Mouse (Mus musculus) adrenal gland, adult 18-20 months (tissue): Measurements from ENCODE around the gene Maml3. TPM values are rescaled to one million over a fixed set of nuclear protein-coding genes. Genes with fewer than 3 reads are reported as not detected.
A peak's percentile ranks its signal among the peaks of the same experiment; 100 is the strongest.

Experiments
- DNase-seq, 2 experiments: peaks; one replicate each; pipeline ENCODE4 v3.0.0; 2021 to 2022; ENCODE audit warnings: low spot score in 2 of 2
- total RNA-seq, 2 experiments: library from RNA; stranded (reverse); gene quantifications; 1 replicate in 1 of 2; 2 replicates in 1 of 2; pipeline ENCODE4 v1.2.3; 2021

Maml3 gene
- total RNA-seq, 2 experiments from 2014 or later = 6.4 to 8.2 TPM

- no peak for DNase-seq
Observed at GRCm38 (mm10) chr3:51796838-51797237, 308.0 kb downstream of the Maml3 start.

DNA sequence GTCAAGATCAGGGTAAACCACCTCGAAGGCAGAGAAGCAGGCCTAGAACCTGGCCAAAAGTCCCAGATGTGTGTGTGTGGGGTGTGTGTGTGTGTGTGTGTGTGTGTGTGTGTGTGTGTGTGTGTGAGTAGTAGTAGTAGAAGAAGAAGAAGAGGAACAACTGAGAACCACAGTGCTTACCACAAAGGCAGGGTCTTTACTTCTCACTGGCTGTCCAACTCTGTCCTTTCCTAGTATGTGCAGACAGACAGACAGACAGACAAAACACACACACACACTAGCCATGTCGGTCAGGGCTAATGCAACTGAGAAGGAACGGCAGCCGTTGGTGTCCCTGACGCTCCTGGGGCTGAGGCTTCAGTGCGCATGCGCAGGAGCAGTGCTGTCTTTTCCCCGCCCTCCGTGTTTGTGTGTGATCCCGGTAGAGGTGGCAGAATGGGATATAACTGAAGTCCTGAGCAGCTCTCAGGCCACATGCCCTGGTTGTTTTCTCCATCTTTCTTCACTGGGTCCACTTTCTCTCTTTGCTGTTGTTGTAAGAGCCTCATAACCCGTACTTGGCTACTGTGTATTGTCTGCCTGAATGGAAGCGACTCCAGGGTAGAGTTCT, 308.6 kb downstream of the Maml3 start:
- DNase-seq = peak in 1 of 2 experiments; percentile 32

- no peak for DNase-seq
Observed at GRCm38 (mm10) chr3:51791542-51791941, 313.3 kb downstream of the Maml3 start.

DNA sequence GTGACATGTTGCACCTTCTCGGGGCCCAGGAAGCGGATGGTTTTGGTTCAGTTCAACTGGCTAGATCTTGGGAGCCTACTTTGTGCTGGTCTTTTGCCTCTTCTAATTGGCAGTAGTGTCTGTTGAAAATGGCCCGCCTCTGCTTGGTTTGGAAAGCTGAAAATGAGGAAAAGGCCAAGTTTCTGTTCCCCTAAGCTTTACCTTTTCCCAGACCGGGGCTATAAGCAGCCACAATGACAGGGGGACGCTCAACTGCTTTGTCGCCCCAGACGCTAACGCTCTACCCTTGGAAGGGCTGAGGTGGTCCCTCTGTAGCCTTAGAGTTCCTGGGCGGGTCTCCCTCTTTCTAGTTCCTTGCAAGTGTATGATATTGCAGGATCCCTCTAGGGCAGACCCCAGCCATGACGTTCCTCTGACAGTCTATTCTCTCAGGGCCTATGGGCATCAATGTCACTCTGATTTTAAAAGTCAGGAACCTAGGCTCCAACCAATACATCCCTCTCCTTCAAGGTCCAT, 315.4 kb downstream of the Maml3 start:
- no peak for DNase-seq

GRCm38 (mm10) chr3:51788591-51789339, 316.1 kb downstream of the Maml3 start:
- peak; percentile 39 to 44 for DNase-seq

DNA sequence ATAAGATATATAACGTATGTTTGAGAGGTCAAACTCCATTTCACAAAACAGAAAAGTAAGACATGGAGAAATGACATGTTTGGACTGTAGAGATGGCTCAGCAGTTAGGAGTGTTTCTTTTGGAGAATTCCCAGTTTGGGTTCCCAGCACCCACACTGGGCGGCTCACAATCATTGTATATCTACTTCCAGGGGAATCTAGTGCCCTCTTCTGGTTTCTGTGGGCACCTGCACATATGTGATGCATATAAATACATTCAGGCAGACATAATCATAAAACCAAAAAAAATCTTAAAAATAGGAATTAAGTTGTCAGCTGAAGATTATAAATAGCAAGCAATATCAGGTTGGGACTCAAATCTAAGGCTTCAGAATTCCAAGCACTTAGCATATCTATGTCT, 316.9 kb downstream of the Maml3 start:
- DNase-seq = no peak

DNA sequence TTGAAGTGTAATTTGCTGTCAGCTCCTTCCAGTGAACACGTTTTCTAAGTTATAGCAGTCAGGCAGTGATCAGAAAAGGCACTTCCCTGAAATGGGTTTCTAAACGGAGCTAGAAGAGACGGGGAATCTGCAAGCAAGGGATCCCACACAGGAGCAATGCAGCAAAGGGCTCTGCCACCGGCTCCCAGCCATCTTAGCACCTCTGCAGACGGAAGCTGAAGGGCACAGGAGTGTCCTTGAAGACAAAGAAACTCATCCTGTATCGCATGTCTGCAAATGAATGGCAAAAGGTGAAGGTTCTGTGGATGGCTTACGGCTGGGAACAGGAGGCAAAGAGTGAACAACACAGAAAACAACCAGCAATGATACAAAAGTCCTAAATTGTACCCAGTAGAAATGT, 319.1 kb downstream of the Maml3 start:
- DNase-seq = no peak

DNA sequence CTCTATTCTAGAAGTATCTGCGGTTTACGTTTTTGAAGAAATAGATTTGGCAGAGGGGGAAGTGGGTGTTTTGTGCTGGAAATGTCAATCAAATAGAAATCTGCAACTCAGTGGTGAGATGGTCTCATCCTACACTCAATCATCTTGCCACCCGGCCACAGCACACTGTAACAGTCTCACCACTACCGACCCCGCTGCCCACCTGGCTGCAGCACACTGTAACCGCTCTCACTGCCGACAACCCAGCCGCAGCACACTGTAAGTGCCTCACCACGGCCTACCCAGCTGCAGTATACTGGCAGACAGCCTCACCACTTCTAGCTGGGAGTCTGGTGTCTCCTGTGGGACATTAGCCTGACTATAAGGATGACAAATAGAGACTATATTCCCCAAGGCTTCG, 322.7 kb downstream of the Maml3 start:
- no peak for DNase-seq

- no peak for DNase-seq
Observed at GRCm38 (mm10) chr3:51778738-51779592, 325.9 kb downstream of the Maml3 start.

- DNase-seq = no peak
Observed at GRCm38 (mm10) chr3:51778179-51778578, 326.7 kb downstream of the Maml3 start.

DNA sequence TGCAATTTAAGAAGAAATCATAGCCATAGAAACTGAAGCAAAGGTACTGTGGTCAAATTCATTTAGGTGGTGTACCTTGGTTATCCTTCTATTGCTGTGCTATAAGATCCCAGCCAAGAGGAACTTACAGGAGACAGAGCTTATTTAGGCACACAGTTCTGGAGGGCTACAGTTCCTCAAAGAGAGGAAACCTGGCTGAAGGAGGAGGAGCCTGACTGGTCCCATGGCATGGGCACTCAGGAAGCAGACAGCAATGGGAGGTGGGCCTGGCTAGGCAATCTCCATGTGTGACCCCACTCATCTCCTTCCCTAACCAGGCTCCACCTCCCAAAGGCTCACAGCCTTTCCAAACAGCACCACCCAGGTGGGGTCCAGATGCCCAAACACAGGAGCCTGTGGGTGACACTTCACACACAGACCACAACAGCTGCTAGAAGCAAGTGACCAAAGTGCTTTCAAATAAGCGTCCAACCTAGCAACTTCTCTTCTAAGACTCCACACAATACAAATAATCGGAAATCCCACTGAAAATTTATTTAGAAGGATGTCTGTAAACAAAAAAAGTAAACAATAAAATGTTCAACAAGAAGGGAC, 328.8 kb downstream of the Maml3 start:
- no peak for DNase-seq

- no peak for DNase-seq
Observed at GRCm38 (mm10) chr3:51773587-51773986, 331.3 kb downstream of the Maml3 start.

DNA sequence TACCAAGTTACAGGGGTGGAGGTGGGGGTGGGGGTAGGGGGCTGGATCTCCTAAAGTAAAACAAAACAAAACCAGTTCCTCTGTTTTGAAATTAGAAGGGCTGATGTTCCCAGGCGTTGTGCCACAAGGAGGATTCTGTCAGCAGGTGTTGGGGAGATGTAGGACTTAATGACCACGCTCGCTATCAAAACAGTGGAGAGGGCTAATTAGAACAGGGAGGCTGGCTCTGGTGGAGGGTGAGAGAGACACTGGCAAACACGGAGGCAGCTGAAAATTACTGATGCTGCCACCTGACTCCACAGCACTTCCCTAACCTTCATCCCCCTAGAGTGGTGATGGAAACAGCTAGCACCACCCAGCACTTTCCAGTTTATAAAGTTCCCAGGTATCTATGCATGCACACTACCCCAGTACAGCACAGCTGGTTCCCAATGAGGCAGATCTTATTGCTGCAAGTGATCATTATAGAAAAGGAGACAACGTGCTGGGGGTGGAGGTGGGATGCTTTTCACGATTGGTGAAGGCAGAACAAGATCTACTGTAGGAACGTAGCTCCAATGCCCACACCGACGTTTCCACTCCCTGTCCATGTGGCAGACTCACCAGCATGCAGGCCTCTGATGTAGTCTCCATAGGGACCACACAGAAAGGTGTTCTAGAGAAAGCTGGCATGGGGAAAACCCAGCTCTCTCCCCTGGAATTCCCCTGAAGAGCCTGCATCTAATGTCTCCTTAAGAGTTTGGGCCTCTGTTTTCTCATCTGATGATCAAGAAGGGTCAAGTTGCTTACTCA, 332.8 kb downstream of the Maml3 start:
- no peak for DNase-seq

- no peak for DNase-seq
Observed at GRCm38 (mm10) chr3:51769196-51769595, 335.7 kb downstream of the Maml3 start.

DNA sequence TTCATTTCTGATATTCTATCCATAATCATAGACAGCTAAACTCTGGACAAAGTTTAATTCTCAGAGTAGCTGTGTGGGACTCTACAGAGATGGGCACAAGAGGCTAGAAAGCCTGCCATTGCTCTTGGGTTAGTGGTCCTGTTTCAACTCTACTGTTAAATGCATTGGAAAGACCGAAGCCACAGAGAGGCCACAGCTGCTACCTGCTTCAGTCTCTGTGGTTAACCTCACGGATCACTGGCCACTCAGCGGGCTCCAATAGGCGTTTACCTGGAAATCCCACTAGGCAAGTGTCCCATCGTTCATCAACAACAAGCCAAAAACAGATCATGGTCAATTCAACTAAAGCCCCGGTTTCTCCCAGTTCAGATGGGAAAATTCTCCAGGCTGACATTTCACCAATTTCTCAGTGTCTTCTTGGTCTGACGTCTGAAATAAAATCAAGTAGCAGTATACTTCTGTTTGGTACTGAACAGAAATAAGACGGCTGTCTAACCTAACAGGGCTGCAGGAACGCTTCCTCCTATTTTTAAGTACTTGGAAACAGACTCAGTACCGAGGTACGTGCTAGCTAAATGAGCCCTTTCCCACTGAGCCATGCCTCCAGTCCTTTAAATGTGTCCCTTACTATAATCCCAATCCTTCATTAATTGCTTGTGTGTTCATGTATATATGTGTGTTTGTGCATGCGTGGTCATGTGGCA, 339.5 kb downstream of the Maml3 start:
- no peak for DNase-seq

GRCm38 (mm10) chr3:51764175-51764574, 340.7 kb downstream of the Maml3 start:
- DNase-seq = no peak

DNA sequence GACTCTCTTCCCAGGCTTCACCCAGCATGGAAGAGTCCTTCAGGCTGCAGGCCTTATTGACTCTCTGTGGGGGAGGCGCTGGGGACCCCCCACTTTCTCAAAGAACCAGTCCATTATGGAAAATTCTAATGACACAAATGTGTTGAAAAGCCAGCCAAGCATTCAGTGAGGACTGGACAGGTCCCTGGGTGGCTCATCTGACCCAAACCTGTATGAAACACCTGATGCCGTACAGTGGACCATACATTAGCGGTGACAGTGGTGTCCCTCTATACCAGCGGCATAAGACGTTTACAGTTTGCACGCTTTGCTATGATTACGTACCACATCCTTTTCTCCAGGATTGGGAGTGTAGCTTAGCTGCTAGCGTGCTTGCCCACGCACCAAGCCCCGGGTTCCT, 342.0 kb downstream of the Maml3 start:
- no peak for DNase-seq

- no peak for DNase-seq
Observed at GRCm38 (mm10) chr3:51759534-51759933, 345.3 kb downstream of the Maml3 start.

DNA sequence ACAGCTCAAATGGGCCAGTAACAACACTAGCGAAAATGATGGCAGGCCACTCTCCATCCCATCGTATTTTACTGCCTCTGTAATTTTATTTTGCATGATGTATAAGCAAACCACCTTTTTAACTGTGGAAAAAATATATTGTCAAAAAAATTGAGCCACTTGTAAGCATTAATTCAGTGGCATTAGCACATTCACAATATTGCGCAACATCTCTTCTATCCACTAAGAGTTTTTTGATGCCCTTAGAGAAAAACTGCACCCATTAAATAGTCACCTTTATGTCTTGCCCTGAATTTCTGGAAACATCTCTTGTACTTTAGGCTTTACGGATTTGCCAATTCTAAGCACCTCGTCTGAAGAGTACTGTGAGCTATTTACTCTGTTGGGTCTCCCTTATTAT, 347.8 kb downstream of the Maml3 start:
- DNase-seq = no peak

DNA sequence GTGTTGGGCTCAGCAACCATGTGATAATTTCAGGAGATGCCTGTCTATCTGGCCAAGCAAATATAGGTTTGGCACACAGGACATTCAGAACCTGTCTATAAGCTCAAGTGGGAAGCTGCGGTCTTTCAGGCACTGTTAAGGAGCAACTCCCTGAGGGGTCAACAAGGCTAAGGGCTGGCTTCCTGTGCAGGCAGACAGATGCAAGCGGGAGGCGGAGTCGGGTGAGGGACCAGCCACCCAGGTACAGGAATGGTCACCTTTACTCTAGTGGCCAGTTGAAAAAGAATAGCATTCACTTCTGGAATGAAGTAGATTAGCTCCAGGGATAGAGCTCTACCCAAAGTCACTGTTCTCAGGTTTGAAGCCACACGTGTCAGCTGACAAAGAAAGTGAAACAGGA, 348.6 kb downstream of the Maml3 start:
- no peak for DNase-seq
